Mouse (Mus musculus) C2C12 (cell line): Measurements from ENCODE around the gene Commd8.

Experiments used
- CEBPB ChIP-seq: IDR thresholded peaks from one replicate; pipeline ENCODE4 v1.6.1; 2011; ENCODE audit warnings: low read depth, mild to moderate bottlenecking, control low read depth, moderate library complexity
- CTCF ChIP-seq: IDR thresholded peaks from one replicate; pipeline ENCODE4 v1.5.1; 2011; ENCODE audit not compliant: control insufficient read depth, insufficient read depth, insufficient read length
- FOSL1 ChIP-seq: IDR thresholded peaks from one replicate; pipeline ENCODE4 v1.8.0; 2011; ENCODE audit warnings: mild to moderate bottlenecking, low read length; ENCODE audit not compliant: poor library complexity, insufficient read depth, severe bottlenecking
- MAX ChIP-seq: IDR thresholded peaks from one replicate; pipeline ENCODE4 v1.6.1; 2011; ENCODE audit warnings: mild to moderate bottlenecking, control low read depth
- MYOD1 ChIP-seq: IDR thresholded peaks from one replicate; pipeline ENCODE4 v1.6.1; 2011; ENCODE audit warnings: low read depth; ENCODE audit not compliant: control insufficient read depth, insufficient read length
- USF1 ChIP-seq: IDR thresholded peaks from one replicate; pipeline ENCODE4 v1.6.1; 2011; ENCODE audit warnings: low read depth, mild to moderate bottlenecking, control low read depth, moderate library complexity

GRCm38 (mm10) chr5:72126681-72127080, 41.3 kb downstream of the Commd8 start:
- TF ChIP-seq FOSL1 (no peak), CTCF (no peak), MAX (no peak), CEBPB (no peak), MYOD1 (no peak), USF1 (no peak)
